Mouse (Mus musculus): ENCODE results near the gene U2af1l4.

U2af1l4 gene

DNA sequence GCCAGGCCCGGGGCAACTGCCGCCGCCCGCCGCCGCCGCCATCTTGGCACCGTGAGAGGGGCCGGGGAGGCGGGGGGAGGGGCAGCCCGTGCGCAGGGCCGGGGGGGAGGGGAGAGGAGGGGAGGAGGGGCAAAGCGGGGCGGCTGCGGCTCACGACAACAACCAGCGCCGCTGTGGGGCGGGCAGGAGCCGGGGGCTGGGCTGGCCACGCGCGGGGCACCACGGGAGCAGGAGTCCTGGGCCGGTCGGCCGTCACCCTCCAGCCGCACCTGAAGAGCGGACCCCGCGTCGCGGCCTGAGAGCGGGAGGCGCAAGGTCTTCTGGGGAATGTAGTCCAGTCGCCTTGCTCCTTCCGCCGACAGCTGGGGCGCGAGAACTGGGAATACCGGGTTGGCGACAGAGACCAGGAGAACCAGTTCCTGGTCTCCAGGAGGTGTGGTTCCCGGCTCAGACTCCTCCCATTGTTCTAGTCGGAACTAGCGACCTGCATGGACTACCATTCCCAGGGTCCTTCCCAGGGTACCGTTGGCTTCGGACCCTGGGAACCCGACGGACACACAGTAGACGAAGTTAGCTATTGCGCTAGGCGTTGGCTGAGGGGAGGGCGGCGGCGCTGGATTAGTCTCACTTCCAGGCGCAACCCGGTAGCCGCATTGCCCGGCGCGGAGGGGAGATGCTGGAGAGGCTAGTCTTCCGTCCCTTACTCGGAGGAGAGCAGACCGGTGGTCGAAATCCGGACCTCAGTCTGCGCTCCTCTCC lies 25.8 kb downstream of the U2af1l4 start, which contains the start of gene Kmt2b:
Kmt2b (minus strand) TSS at position 51 of the 759 bp plus-strand sequence.
- peak; percentile 98 for DNase-seq

GRCm38 (mm10) chr7:30589435-30590301 lies 26.6 kb downstream of the U2af1l4 start:
- DNase-seq = peak; percentile 86

DNA sequence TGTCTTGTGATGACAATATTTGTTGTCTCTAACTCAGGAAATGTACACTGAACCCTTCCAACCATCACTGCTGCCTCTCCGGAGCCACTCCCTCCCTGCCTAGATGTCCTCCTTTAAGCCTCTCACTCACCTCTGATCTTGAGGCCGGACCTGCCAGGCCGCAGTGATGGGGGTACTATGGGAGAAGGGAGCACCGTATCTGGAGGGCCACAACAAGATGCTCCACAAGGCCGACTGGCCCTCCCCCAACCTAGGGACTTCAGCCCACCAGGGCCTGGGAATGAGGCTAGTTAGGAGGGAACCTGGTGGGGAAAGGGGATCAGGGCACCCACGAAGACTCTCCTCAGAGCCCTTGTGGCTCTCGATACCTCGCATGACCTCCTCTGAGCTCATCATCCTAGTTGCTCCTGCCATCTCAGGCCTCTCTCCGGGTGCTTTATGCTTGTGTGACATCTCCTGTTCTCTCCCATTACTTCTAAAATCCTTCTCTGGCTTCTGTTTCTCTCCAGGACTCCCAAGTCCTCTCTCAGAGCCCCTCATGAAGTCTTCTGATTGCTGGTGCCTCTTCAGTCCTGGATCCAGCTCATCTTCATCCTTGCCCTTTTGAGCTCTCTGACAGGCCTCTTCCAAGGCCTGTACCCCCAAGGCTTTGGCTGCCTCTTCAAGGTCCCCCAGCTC lies 28.0 kb downstream of the U2af1l4 start:
- no peak for DNase-seq

DNA sequence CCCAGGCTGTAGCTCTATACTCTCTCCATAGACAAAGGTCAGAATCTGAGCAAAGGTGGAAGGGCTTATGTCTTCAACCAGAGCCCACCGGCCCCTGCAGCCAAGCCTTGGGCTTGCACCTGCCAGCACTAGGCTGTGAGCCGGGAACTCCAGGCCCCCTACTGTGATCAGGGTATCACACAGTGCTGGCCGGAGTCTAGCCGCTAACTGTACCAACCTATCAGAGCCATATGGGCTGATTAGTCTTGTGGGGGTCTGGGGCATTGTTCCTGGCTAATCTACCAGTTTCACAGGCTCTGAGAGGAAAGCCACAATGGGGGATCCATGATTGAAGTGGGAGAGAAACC lies 28.5 kb downstream of the U2af1l4 start:
- no peak for DNase-seq

DNA sequence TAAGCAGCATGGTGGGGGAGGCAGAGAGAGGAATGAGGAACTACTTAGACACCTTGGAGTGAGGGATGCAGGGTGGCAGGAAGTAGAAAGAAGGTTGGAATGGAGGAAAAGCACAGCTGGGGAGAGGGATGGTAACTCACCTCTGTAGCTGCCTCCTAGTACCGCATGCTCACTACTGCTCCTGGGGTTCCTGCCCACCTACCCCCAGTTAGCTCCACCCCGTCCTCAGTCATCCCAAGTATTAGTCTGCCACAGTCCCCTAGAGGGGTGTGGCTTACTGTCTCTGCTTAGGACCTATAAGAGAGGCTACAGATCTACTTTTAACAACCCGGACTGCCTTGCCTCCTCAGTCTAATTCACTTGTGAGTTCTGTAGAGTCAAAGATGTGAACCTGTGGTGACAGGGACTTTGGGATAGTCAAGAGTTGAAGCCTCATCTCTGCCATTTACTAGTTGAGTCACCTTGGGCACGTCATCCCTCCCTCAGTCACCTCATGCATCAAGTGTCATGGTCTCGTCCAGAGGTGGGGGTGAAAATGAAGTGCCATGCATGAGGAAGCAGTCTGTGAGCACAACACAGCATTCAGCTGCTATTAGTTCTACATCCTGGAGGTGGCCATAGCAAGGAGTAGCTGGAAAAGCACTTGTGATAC lies 29.8 kb downstream of the U2af1l4 start:
- DNase-seq = no peak

DNA sequence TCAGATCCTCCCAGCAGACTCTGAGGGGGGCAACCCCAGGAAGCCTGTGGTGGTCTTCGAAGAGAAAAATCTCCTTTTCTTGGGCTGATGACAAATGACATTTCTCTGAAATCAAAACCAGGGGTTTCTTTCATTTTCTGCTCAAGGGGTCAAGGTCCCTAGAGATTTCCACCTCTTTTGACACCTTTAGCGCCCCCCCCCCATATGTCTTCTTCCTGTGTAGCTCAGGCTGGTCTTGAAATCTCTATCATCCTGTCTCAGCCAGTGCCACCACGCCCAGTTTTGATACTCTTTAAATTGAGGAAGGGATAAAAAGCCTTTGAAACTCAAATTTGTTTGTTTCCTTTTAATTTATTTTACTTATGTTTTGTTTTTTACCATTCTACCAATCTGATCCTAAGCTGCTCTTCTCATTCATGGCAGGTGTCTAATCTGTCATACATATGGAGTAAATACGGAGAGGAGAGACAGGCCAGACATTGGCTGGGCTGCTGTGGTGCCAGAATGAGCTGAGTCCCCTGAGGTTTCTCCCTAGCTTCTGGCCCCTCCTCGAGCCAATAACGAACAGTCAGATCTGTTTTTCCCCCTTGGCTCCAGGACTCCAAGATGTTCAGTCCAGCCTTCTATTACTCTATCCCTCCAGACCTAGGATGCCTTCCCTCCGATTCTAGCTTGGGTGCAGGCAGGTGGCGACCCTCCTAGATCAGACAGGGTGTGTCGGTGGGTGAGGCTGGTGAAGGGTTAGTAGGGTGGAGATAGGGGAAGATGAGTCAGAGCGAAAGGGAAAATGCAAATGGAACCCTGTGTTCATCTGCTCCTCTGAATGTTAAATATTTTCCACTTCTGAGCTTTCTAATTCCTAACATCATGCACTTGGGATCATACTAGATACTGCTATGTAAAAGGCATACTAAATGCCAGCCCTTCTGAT lies 30.7 kb downstream of the U2af1l4 start:
- DNase-seq = no peak

- no peak for DNase-seq
Measured at GRCm38 (mm10) chr7:30594510-30595024, 31.5 kb downstream of the U2af1l4 start.

DNA sequence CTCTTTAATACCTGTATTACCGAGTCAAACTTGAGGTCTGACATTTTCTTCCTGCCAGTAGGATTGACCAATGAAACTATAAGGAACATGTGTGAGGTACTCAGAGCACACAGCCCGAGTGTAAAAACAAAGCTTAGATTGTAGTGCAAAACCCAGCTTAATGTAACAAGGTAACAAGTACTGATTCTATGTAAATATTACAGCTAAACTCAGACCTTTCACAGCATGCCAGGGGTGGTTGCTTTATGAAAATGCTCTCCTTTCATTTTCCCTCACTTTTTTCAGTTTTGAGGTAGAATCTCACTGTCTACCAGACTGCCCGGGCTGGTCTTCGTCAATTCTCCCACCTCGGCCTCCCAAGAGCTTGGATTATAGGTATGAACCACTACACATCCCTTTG lies 33.0 kb downstream of the U2af1l4 start:
- DNase-seq = no peak

GRCm38 (mm10) chr7:30596811-30597210 lies 33.7 kb downstream of the U2af1l4 start:
- DNase-seq = no peak

GRCm38 (mm10) chr7:30598786-30599185 lies 35.7 kb downstream of the U2af1l4 start, which contains the start of gene Zbtb32:
Gene Zbtb32, minus strand, starts transcription at chr7:30598909.
- no peak for DNase-seq

- peak; percentile 90 for DNase-seq
Measured at GRCm38 (mm10) chr7:30599933-30600353, 36.8 kb downstream of the U2af1l4 start.

DNA sequence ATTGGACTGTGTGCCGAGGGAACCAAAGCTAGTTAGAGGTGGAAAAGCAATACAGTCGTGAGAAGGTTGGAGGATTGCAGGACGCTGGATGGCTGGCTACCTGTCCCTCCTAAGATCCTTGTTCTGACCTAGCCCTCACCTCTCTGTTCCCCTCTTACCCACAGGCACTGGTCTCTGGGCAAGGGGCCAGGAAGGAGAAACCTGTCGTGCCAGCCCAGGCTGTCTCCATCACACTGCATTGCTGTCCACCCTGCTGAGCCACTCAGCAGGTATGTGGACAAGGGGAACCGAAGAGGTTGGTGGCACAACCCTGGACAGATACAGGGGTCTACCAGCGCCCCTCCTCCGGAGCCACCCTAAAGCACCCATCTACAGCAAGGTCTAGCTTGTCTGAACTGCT lies 37.5 kb downstream of the U2af1l4 start:
- no peak for DNase-seq

DNA sequence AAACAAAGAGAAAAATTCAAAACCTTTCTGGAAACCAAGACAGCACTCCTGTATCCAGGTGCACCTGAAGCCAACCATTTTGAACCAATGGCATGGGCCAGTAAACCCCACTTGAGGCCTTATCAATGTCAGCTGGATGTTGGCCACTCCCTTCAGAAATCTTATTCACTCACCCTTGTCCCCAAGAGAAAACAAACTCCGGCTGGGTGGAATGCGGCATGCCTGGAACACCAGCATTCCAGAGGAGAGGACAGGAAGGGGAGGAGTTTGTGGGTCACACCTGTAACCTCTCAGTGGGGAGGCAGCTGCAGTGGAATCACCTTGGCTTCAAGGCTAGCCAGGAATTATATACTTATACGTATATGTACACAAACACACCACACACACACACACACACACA lies 39.5 kb downstream of the U2af1l4 start:
- no peak for DNase-seq

GRCm38 (mm10) chr7:30604424-30604823 lies 41.3 kb downstream of the U2af1l4 start:
- no peak for DNase-seq

- no peak for DNase-seq
Measured at GRCm38 (mm10) chr7:30604944-30605343, 41.8 kb downstream of the U2af1l4 start.

- DNase-seq = peak; percentile 72
Measured at GRCm38 (mm10) chr7:30607706-30608309, 44.7 kb downstream of the U2af1l4 start.

- no peak for DNase-seq
Measured at GRCm38 (mm10) chr7:30608476-30608875, 45.4 kb downstream of the U2af1l4 start.

GRCm38 (mm10) chr7:30610043-30610442 lies 46.9 kb downstream of the U2af1l4 start:
- no peak for DNase-seq

DNA sequence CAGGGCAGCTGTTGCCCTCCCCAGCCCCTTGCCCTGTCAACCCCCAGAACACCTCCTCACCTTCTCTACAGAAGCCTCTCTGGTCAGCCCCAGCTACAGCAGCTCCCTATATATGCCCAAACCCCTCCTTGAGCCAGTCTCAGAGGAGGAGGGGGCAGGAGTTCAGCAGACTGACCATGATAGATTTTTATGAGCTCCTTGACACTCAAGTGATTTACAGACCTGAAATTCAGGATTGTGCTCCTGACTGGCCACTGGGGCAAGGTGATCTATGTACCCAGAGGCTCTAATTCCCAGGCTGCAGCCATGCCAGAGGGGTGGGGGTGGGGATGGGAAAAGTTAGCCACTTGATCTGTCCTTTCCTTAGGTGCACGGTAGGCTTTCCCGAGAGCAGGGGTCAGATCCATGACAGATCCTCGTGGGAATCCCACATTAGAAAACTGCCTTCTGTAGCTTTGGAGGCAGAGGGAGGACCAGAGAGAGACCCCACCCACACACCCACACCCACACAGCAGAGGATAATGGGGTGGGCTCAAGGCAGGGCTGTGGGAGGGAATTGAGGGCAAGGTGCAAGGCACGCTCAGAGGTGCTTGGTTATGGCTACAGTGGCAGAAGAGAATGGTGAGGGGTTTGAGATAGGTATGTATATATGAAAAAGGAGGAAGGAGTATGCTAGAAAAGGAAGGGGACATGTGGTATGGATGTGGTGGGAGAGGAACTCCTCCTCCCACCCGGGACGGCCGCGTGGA lies 49.7 kb downstream of the U2af1l4 start, which contains the start of gene Upk1a:
Upk1a (minus strand) TSS at position 194 of the 749 bp plus-strand sequence.
- DNase-seq = no peak

GRCm38 (mm10) chr7:30613529-30614112 lies 50.5 kb downstream of the U2af1l4 start:
- DNase-seq = peak; percentile 69
